Mouse (Mus musculus) lung, postnatal 0 days (tissue): ENCODE measurements around the gene Ift43.

Source experiments
- CTCF ChIP-seq: IDR thresholded peaks from 2 replicates; pipeline ENCODE4 v1.5.1; 2016; ENCODE audit warnings: antibody characterized with exemption, mild to moderate bottlenecking
- EP300 ChIP-seq: IDR thresholded peaks from 2 replicates; pipeline ENCODE4 v1.6.1; 2016; ENCODE audit warnings: antibody characterized with exemption, mild to moderate bottlenecking, control low read depth

- TF ChIP-seq CTCF (no peak), EP300 (no peak)
These were observed 128.8 kb downstream of the Ift43 start for GRCm38 (mm10) chr12:86211099-86211520.
